Mouse (Mus musculus) granulocyte monocyte progenitor cell, adult 5-6 weeks (primary cell): Measurements from ENCODE around the gene Fam193a. TPM values are rescaled to one million over a fixed set of nuclear protein-coding genes. Genes with fewer than 3 reads are reported as not detected.

Experiments used
- ATAC-seq: replicated peaks from 2 replicates; pipeline ENCODE4 v1.8.0; 2016; ENCODE audit warnings: mild to moderate bottlenecking, moderate TSS enrichment, inconsistent platforms; ENCODE audit not compliant: poor library complexity, severe bottlenecking
- total RNA-seq, 2 experiments: library from RNA; stranded (forward) in 1 of 2; stranded (reverse) in 1 of 2; fragments of 200-712, 200-1000 nt in 1 of 2; fragments of >200 nt in 1 of 2; fragmentation: Nextera tagmentation in 1 of 2; gene quantifications; 2 replicates each; pipeline ENCODE4 v1.2.3; 2014 to 2017

Fam193a gene
- 25.0 and 48.0 TPM in 2 replicates for total RNA-seq (2014; fragmentation: Nextera tagmentation)
- total RNA-seq (2017) = 20.3 and 31.7 TPM in 2 replicates

GRCm38 (mm10) chr5:34369341-34370021 is at the start of gene Fam193a:
Gene Fam193a (plus strand): TSS chr5:34369933.
- ATAC-seq = peak; percentile 96

GRCm38 (mm10) chr5:34321236-34321635 is 48.5 kb upstream of the Fam193a start:
- no peak for ATAC-seq

DNA sequence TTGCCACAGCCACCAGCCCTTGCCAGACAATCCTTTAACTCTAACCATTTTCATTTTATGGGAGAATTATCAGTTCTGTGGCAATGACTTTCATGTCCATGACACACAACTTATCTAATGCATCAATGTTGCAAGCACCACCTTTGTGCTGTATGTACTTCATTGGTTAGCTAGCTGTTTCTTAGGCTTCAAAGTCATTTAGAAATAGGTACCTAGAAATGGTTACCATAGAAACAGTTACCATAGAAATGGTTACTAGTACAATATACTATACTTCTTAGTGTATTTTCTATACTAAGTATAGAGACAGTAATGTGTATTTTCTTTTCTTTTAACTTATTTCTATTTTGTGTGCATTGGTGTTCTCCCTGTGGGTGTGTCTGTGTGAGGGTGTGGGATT is 44.4 kb upstream of the Fam193a start:
- ATAC-seq = no peak

- ATAC-seq = no peak
Measured at GRCm38 (mm10) chr5:34326249-34326691, 43.5 kb upstream of the Fam193a start.

DNA sequence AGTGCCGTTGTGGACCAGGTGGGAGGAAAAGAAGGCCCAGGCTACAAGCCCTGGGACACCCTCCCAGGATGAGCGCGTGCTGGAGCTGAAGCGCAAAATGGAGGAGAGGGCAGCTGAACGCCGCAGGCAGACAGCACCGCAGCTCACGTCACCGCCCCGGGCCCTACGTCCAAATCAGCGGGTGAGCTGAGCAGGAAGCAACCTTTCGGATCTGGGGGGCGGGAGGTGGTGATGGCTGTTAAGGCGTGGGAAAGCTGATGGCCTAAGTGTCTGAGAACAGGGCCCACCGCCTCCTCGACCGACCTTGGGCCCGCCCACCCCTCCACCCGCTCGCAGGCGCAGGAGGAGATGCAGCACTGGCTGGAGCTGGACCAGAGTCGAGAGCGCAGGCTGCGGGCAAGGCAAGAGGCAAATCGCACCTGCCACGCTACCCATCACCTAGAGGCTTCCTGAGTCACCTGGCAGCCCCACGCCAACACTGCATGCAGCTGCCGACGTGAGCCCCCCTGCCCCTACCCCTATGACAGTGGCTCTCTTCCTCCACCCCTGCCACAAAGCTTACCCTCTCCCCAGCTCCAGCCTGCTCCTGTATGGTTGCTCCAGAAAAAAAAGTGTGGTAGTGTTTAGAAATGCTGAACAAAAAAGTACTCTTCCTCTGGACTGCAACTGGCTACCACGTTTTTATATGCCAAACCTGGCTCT is 42.7 kb upstream of the Fam193a start:
- ATAC-seq = 0 out of 2 replicates have a peak, but pooled peaks have one; percentile 8

DNA sequence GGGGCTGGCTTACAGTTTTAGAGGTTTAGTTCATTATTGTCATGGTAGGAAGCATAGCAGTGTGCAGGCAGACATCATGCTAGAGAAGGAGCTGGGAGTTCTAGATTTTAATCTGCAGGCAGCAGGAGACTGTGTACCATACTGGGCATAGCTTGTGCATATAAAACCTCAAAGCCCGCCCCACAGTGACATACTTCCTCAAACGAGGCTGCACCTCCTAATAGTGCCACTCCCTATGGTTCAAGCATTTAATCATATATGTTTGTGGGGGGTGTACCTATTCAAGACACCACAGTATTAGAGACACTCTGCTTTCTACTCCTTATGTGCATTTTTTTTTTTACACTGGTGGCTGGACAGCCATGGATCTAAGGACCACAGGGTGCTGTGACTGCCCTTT is 39.6 kb upstream of the Fam193a start:
- 0 out of 2 replicates have a peak, but pooled peaks have one; percentile 20 for ATAC-seq

DNA sequence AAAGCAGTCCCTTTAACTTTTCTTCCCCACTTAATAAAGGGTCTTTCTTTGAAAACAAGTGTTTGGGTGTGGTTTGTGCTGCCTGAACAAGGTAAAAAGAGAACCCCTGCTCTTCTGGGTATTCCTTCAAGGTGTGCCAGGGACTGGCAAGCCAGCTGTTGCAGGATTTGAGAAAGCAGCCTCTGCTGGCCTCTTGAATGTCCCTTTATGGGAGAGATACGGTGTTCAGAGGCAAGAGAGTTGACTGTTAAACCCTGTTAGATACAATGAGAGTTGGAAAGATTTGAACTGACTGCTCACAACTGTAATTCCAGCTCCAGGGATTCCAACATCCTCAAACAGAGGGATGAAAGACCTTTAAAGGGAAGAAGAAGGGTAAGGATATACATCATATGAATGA is 35.7 kb upstream of the Fam193a start:
- no peak for ATAC-seq

DNA sequence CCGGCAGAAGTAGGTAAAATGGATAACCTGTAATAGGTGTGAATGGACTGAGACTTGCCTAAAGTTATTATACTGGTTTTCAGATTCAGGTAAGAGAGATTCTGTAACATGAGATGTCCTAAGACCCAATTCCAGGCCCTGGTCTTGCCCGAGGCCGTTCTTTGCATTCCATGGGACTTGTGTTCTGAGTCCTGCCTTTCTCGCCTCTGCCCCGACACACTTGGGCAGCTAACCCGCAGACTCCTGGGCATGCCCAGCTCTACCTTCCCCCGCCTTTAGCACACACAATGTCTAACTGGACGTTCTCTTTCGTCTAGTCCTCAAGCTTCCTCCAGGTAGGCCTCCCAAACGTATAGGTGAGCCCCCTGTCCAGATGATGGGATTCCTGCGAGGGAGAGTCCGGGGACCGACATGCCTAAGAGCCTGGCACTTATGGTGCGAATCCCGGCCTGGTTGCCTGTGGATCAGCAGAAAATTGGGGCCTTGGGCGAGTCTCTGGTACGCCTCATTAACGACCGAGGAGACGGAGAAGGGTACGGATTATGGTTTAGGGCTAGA is 34.1 kb upstream of the Fam193a start:
- ATAC-seq = no peak

DNA sequence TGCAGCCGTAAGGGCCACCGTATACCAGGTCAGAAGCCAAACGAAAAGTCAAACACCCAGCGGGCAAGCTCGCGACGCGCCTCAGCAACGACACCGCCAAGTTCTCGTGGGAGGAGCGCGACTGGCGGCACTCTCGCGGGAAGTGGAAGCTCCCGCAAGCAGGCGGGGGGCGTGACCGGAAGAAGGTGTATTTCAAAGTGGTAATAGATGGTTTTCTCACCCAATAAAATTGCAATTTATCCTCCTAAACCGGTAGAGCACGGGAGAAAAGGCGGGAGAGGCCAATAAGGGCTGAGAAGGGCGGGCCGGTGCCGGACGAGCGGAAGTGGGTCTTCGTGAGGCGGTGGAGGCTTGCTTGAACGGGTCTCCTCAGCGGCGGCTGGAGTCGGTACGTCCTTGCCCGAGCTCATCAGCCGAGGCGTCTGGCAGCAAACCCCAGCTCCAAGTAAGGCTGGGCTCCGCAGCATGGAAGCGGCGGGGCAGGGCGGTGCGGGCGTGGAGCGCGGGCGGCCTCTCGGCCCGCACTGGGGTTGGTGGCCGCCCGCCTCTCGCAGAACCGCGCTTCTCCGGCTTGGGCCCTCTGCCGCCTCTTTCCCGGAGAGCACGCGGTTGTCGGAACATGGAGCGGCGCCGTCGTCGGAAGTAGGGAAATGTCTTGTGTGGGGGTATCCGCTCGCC is 33.5 kb upstream of the Fam193a start, which contains the start of gene Rnf4:
Gene Rnf4, plus strand, starts transcription at position 193 of the 678 bp plus-strand sequence.
- ATAC-seq = peak; percentile 84

DNA sequence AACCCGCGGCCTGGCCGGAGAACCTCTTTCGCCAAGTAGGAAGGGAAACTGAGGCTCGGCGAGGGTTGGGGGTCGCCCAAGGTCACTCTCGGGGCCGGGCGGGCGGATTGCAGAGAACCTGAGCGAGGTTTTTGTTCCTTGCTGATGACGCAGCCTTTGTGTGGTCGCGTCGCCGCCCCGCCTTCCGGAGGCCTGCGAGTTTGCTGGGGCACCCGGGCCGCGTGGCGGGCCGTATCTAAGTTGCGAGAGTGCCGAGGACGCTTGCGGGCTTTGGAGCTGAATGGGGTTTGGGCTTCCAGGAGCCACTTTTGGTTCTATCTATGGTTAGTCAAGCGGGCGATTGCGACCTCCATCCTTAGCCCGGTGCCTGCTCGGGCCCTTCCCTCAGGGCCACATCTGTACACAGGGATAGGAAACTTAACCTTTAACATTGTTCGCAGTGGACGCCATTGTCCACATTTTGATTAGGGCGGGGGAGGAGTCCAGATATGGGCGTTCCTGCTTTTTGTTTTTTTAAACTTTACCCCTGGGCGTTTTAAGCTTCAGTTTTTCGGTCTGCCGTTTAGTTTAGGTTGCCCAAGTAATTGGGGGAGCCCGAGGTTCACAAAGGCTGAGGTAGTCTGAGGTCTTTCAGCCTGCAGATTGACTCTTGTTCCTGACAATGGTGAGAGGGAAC is 32.8 kb upstream of the Fam193a start:
- peak; percentile 61 for ATAC-seq

GRCm38 (mm10) chr5:34340246-34340645 is 29.5 kb upstream of the Fam193a start:
- ATAC-seq = no peak

- ATAC-seq = no peak
Measured at GRCm38 (mm10) chr5:34352084-34352631, 17.6 kb upstream of the Fam193a start.

GRCm38 (mm10) chr5:34360261-34360660 is 9.5 kb upstream of the Fam193a start:
- no peak for ATAC-seq

DNA sequence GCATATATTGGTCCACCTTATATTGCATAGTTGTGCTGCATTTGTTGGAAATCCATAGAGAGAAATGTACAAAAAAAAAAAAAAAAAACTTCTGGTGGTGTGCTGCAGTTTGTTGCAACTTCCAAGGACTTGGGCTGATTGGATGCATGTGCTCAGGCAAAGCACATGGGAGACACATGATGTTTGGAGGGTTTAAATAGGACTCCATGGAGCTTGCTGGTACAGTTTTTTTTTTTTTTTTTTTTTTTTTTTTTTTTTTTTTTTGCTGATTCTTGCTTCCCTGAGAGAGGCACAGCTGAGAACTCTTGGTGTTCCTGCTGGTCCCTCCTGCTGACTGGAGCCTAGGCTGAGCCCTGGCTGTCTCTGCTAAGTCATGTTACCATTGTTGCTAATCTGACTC is 6.6 kb upstream of the Fam193a start:
- no peak for ATAC-seq

DNA sequence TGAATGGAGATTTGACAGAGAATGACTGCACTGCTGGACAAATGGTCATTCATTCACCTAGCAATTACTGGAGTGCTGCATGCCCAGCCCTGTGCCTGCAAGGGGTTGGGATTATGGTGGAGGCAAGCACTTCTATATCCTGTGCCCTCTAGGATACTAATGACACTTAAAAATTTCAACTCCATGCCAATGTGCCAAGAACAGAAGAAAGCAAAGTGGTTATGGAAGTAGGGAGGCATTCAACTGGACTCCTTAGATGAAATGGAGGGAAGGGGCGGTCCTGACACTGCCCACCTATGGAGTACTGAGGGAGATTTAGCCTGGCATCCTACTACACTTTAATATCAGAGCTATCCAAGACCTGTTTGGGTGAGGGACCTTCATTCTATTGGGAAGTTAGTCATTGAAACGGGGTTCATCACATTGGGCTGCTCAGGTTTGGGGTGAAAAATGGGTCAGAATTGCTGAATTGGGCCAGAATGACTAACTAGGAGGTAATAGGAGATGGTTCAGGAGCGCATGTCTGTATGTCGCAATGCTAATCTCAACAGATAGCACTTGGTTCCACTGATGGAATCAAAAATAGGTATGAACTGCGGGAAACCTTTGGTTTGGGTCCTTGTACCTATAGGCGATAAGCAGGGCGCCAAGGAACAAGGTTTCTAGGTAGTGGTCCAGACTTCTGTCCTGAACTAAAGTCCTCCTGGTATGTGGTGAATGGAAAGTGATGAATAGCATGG is 1.0 kb upstream of the Fam193a start:
- 0 out of 2 replicates have a peak, but pooled peaks have one; percentile 1 for ATAC-seq

GRCm38 (mm10) chr5:34370022-34370823 is 490 bp downstream of the Fam193a start:
- 0 out of 2 replicates have a peak, but pooled peaks have one; percentile 3 for ATAC-seq

DNA sequence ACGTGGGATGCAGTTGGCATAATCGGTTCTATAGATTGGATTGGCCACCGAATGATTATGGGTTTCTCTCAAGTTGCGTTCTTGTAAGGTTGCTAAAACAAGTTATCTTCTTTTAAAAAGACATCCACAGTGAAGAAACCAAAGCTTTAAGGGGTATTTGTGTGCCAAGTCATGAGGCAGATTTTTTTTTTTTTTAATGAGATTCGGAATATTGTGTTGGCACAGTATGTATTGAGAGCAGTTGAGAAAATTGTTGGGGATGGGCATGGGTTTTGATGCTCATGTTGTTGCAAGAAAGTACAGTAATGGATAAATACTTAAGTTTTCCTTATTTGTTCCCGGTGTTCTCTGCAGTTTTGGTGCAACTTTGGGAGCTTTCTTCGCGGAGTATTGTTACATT is 1.1 kb downstream of the Fam193a start:
- ATAC-seq = no peak

- ATAC-seq = no peak
Measured at GRCm38 (mm10) chr5:34372141-34372540, 2.4 kb downstream of the Fam193a start.
